Mouse (Mus musculus) regulatory T cell (primary cell): Measurements from ENCODE around the gene Slc25a5.

Source experiments
- in situ Hi-C: fragments of 300-600 bp; cut with MboI, MseI; formaldehyde crosslinking; loops from one replicate; pipeline ENCODE4 v1.15.1; 2025; ENCODE audit warnings: high pct_unique_total_duplicates

Gene Slc25a5

DNA sequence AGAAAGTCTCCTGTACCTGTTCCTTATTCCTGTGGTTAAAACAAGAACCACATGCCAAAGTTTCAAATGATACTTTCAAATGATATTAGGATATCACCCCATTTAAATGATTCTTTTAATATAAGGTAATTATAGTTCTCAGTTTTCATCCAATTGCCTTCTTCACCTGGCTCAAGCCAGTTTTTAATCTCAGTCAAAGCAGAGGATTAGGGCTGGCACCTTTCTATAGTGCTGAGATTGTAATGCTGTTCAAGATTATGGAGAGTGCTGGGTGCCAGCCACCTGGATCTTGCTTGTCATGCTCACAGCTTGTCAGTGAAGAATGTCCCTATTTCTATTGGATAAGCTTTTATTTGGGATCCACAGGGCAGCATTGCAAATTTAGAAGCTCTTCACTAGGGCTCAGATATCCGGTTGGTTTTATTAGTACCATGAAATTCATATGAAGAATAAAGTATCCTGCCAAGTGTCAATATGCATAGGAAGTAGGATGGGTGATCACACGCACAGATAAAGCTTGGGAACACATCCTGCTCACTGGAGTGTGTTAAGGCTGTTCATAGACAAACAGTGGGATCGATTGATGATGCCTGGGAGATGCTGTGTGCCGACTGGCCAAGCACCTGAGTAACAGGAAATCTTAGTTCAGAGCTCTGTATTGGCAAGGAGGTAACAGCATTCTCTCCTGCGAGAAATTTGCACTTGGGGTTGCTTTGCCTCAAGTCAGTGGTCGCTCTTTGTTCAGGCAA lies 3.9 kb downstream of the Slc25a5 start:
- in situ Hi-C loops = loop anchor here (10.0 kb wide), 1 partner anchor 895 kb away; no protein-coding TSS in a partner anchor

GRCm38 (mm10) chrX:36803189-36803588 lies 7.7 kb downstream of the Slc25a5 start:
- in situ Hi-C loops = no loop called here

DNA sequence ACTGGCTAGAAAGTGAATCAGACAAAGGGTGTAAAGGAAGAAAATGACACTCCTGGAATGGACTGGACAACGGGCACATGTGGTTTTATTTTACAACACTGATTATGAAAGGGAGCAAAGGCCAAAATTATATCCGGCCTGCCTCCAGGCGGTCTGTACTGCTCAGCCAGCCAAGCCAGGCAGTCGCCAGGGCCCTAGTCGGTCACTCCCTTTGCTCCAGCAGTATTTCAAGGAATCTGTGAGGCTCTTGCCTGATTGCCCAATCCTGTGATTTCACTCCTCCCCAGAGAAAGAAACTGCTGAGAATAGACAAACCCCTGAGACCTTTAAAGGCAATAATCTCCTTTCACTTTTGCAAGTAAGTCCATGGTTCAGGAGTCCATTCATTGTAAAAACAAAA lies 8.7 kb downstream of the Slc25a5 start:
- in situ Hi-C loops = no loop called here

- in situ Hi-C loops = no loop called here
These were observed 10.2 kb downstream of the Slc25a5 start for GRCm38 (mm10) chrX:36805466-36806235.

GRCm38 (mm10) chrX:36807360-36808317 lies 12.2 kb downstream of the Slc25a5 start:
- in situ Hi-C loops = no loop called here

GRCm38 (mm10) chrX:36808318-36808683 lies 12.8 kb downstream of the Slc25a5 start:
- in situ Hi-C loops = no loop called here

GRCm38 (mm10) chrX:36811377-36811776 lies 15.9 kb downstream of the Slc25a5 start:
- in situ Hi-C loops = no loop called here

- in situ Hi-C loops = no loop called here
These were observed 18.8 kb downstream of the Slc25a5 start for GRCm38 (mm10) chrX:36814161-36814836.

DNA sequence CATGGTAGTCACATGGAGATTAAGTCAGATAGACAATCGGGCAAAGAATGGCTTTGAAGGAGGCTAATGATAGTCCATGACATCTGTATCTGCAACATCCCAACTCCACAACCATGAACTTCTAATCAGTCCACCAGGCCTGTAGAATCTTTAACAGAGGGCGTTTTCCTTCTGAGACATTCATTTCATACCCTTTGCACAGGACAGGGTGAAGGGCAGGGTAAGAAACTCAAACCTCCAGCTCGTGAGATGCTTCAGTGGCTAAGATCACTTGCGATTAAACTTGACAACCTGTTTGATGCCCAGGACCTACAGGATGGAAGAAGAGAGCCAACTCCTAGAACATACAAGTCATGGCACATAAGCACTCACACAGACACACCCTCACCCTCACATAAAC lies 19.6 kb downstream of the Slc25a5 start:
- in situ Hi-C loops = no loop called here

DNA sequence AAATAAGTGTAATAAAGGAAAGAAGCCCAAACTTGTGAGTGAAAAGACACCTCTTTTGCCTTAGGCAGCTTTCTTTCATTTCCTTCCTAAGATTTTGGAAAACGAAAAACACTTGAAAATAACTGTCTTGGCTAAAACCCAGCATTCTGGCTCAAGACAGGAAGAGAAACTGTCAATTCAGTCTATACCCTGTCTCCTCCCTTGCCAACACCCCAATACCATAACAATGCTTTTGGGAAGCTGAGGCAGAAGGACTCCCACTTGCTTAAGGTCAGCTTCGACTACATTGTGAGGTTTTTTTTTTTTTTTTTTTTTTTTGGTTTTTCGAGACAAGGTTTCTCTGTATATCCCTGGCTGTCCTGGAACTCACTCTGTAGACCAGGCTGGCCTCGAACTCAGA lies 20.0 kb downstream of the Slc25a5 start:
- in situ Hi-C loops = no loop called here

DNA sequence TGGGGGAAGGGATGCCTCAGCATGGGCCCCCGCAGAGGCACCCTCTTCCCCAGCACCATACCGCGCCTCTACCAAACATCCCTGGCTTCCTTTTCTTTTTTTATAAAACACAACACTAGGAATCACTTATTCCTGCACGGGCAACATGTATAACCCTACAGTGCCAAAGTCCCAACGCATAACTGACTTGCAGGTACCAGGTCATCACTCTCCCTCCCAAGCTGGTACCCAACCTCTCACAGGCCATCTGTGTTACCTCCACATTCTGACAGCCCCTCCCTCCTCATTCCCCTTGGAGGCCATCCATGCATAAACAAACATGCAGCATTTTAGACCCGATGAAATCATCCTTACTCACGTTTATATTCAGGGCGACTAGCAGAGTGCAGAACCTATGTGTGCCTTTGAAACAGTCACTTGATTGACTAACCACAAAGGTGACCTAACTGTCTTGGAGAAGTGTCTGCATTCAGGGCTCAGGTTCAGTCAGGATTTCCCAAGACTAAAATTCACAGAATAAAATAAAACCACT lies 21.0 kb downstream of the Slc25a5 start:
- in situ Hi-C loops = no loop called here

DNA sequence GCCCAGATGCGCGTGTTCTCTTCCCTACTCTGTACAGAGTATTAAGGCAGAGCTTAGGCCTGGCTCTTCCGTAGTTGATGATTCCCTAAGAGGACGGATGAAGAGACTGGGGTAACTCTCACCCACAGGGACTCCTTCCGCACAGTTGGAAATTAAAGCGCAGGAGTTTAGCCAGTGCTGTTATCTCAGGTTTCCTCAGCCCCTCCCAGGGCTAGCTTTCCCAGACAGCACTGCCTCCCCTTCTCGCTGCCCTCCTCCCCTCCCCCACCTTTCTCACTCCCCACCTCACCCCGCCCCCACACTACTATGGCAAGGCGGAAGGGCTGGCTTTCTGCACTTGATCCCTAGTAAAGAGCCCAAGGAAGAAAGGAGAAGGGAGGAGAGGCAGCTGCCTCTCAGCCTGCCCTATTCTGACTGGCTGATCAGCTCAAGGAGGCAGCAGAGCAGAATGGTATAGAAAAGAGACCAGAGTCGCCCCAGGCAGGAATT lies 21.5 kb downstream of the Slc25a5 start:
- in situ Hi-C loops = no loop called here

GRCm38 (mm10) chrX:36819575-36819974 lies 24.1 kb downstream of the Slc25a5 start:
- in situ Hi-C loops = no loop called here

DNA sequence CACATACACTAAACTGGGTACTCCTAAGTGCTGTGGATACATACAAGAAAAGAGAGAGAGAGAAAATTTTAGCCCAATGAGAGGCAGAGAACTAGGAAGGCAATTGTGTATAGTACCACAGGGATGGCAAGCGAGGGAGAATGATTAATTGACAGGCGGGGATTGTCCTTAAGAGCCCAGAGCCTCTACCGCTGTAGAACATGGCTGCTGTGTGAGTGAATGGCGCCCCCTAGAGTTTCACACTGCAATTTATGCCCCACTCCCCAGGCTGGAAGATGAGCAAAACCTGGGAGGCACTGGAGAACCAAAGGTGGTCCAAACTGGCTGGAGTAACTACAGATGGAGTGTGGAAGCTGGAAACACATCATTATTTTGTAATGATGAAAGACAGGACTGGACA lies 24.8 kb downstream of the Slc25a5 start:
- in situ Hi-C loops = no loop called here

- in situ Hi-C loops = no loop called here
These were observed 28.7 kb downstream of the Slc25a5 start for GRCm38 (mm10) chrX:36823932-36824711.

- in situ Hi-C loops = loop anchor here (5.0 kb wide), 2 partner anchors 53 to 197 kb away; no protein-coding TSS in a partner anchor
These were observed 29.6 kb downstream of the Slc25a5 start for GRCm38 (mm10) chrX:36825032-36825431.

GRCm38 (mm10) chrX:36826873-36827272 lies 31.4 kb downstream of the Slc25a5 start:
- in situ Hi-C loops = loop anchor here (5.0 kb wide), 2 partner anchors 55 to 195 kb away; no protein-coding TSS in a partner anchor

- in situ Hi-C loops = no loop called here
These were observed 34.8 kb downstream of the Slc25a5 start for GRCm38 (mm10) chrX:36830271-36830670.

DNA sequence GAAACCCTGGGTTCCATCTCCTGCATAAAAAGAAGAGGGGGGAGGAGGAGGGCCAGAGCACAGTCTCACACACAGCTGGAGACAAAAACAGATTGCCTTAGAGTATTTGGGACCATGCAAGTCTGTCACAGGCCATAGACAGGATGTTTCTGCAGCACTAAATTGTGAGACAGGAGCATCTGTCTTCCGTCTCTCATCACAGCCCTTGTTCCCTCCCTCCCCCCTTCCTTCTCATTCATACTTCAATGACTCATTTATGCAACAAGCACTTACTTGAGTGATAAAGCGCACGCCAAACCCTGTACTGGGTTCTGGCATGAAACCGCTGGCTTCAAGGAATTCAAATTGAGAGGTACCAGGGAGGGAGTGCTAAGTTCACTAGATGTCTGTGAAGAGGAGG lies 36.2 kb downstream of the Slc25a5 start:
- in situ Hi-C loops = no loop called here
